Mouse (Mus musculus) natural killer cell, adult 2 months (primary cell): Measurements from ENCODE around the gene Hdac6.
A peak's percentile ranks its signal among the peaks of the same experiment; 100 is the strongest.

Source experiments
- DNase-seq, 2 experiments: peaks; one replicate each; pipeline ENCODE4 v3.0.0; 2022; ENCODE audit warnings: low spot score in 2 of 2

The Hdac6 gene

GRCm38 (mm10) chrX:7947108-7947899 is at the start of gene Hdac6:
TSS of gene Hdac6 (minus strand) at chrX:7947889.
- DNase-seq: no peak

GRCm38 (mm10) chrX:7993068-7993735 is 45.5 kb upstream of the Hdac6 start:
- DNase-seq: no peak

GRCm38 (mm10) chrX:7992379-7993067 is 44.8 kb upstream of the Hdac6 start:
- DNase-seq: no peak

- no peak for DNase-seq
Observed at GRCm38 (mm10) chrX:7981368-7981767, 33.7 kb upstream of the Hdac6 start.

- no peak for DNase-seq
Observed at GRCm38 (mm10) chrX:7977892-7978291, 30.2 kb upstream of the Hdac6 start, which contains the start of gene Gata1. TSS of gene Gata1 (minus strand) at chrX:7978071.

GRCm38 (mm10) chrX:7971292-7971691 is 23.6 kb upstream of the Hdac6 start:
- no peak for DNase-seq

GRCm38 (mm10) chrX:7968899-7969298 is 21.2 kb upstream of the Hdac6 start:
- no peak for DNase-seq

- DNase-seq: no peak
Observed at GRCm38 (mm10) chrX:7968226-7968625, 20.5 kb upstream of the Hdac6 start.

GRCm38 (mm10) chrX:7967596-7968201 is 20.0 kb upstream of the Hdac6 start:
- DNase-seq: no peak

GRCm38 (mm10) chrX:7966161-7966560 is 18.5 kb upstream of the Hdac6 start:
- no peak for DNase-seq

GRCm38 (mm10) chrX:7963829-7964626 is 16.3 kb upstream of the Hdac6 start:
- no peak for DNase-seq

- DNase-seq: no peak
Observed at GRCm38 (mm10) chrX:7958868-7959267, 11.2 kb upstream of the Hdac6 start.

- no peak for DNase-seq
Observed at GRCm38 (mm10) chrX:7950091-7950490, 2.4 kb upstream of the Hdac6 start.

GRCm38 (mm10) chrX:7947900-7948492 is 307 bp upstream of the Hdac6 start:
- peak; percentile 81 to 89 for DNase-seq

GRCm38 (mm10) chrX:7945618-7946017 is 2.1 kb downstream of the Hdac6 start:
- DNase-seq: no peak

GRCm38 (mm10) chrX:7937667-7938066 is 10.0 kb downstream of the Hdac6 start:
- no peak for DNase-seq

GRCm38 (mm10) chrX:7936874-7937273 is 10.8 kb downstream of the Hdac6 start:
- no peak for DNase-seq

- no peak for DNase-seq
Observed at GRCm38 (mm10) chrX:7928270-7928790, 19.4 kb downstream of the Hdac6 start, which contains the start of gene Eras. TSS of gene Eras (minus strand) at chrX:7928607.

- no peak for DNase-seq
Observed at GRCm38 (mm10) chrX:7927116-7927515, 20.6 kb downstream of the Hdac6 start.

GRCm38 (mm10) chrX:7926266-7926665 is 21.4 kb downstream of the Hdac6 start:
- no peak for DNase-seq

- DNase-seq: no peak
Observed at GRCm38 (mm10) chrX:7922032-7922431, 25.7 kb downstream of the Hdac6 start.
